Mouse (Mus musculus): ENCODE results near the gene Gm13084. TPM values are rescaled to one million over a fixed set of nuclear protein-coding genes. Genes with fewer than 3 reads are reported as not detected.
"Not testable (repeated sequence)": the region's sequence is repeated elsewhere in the genome, so short reads cannot be mapped to it uniquely, and the experiment has no call there.

Gm13084 gene
- total RNA-seq (2014; rRNA removed) = not detected in 2 replicates
- not detected in 2 replicates for polyA plus RNA-seq (2015; fragmentation: Nextera tagmentation; extraction: Ambion mirVana)

- Histone ChIP-seq H3K9me3 (ENCODE audit: low read length) (peaks cover 4% of the 10 kb centered on the region; the same call in 1 of the 2 replicates), H3K27me3 (ENCODE audit: insufficient read depth, low read length) (no peaks in the 10 kb centered on the region), H3K36me3 (ENCODE audit: insufficient read depth) (no peaks in the 10 kb centered on the region), H3K4me1 (ENCODE audit: insufficient read depth) (no peaks in the 10 kb centered on the region), H3K27ac (ENCODE audit: low read depth, low read length) (no peak within 1 kb of the TSS), H3K9ac (no peak within 1 kb of the TSS), H3K4me2 (ENCODE audit: low read depth) (no peak within 1 kb of the TSS), H3K4me3 (ENCODE audit: low read depth, low read length) (no peak within 1 kb of the TSS)
- no peak for TF ChIP-seq CTCF (IDR thresholded peaks at IDR 0.05; ENCODE audit: low read depth)
- WGBS = 80% methylated on average over 2 of the region's 2 CpGs
- no peak for DNase-seq
- no peak for ATAC-seq
Observed at GRCm38 (mm10) chr4:143815993-143816392, at the start of gene Gm13084. Gene Gm13084, minus strand, starts transcription at chr4:143816093.

- not testable (repeated sequence) for H3K27me3 ChIP-seq (ENCODE audit: insufficient read depth, low read length); H3K4me1 ChIP-seq (ENCODE audit: insufficient read depth); H3K4me3 ChIP-seq (ENCODE audit: low read depth, low read length); H3K4me2 ChIP-seq (ENCODE audit: low read depth); H3K9me3 ChIP-seq (ENCODE audit: low read length); DNase-seq; ATAC-seq; H3K36me3 ChIP-seq (ENCODE audit: insufficient read depth); H3K9ac ChIP-seq; H3K27ac ChIP-seq (ENCODE audit: low read depth, low read length)
Observed at GRCm38 (mm10) chr4:143846197-143846596, 30.3 kb upstream of the Gm13084 start, which contains the start of gene Gm13103. Gene Gm13103, plus strand, starts transcription at chr4:143846497.

- not testable (repeated sequence) for DNase-seq; H3K4me2 ChIP-seq (ENCODE audit: low read depth); H3K36me3 ChIP-seq (ENCODE audit: insufficient read depth); H3K4me3 ChIP-seq (ENCODE audit: low read depth, low read length); ATAC-seq; H3K4me1 ChIP-seq (ENCODE audit: insufficient read depth); H3K27ac ChIP-seq (ENCODE audit: low read depth, low read length); H3K27me3 ChIP-seq (ENCODE audit: insufficient read depth, low read length); H3K9ac ChIP-seq; H3K9me3 ChIP-seq (ENCODE audit: low read length)
- 88% methylated on average over 3 of the region's 3 CpGs for WGBS
Observed at GRCm38 (mm10) chr4:143789052-143789451, 26.8 kb downstream of the Gm13084 start, which contains the start of gene Gm13023. Gene Gm13023, plus strand, starts transcription at chr4:143789352.

Other genes with a start within 250 kb of the Gm13084 start
- gene Gm13083, start 201.1 kb downstream of the Gm13084 start, total RNA-seq (2014; rRNA removed) = not detected in 2 replicates
- not detected in 2 replicates for gene Gm13083, start 201.1 kb downstream of the Gm13084 start, polyA plus RNA-seq (2015; fragmentation: Nextera tagmentation; extraction: Ambion mirVana)
- gene Gm13088, start 158.8 kb downstream of the Gm13084 start, total RNA-seq (2014; rRNA removed) = not detected in 2 replicates
- gene Gm13088, start 158.8 kb downstream of the Gm13084 start, polyA plus RNA-seq (2015; fragmentation: Nextera tagmentation; extraction: Ambion mirVana) = not detected in 2 replicates
- not detected in 2 replicates for gene Gm13089, start 113.4 kb downstream of the Gm13084 start, total RNA-seq (2014; rRNA removed)
- gene Gm13089, start 113.4 kb downstream of the Gm13084 start, polyA plus RNA-seq (2015; fragmentation: Nextera tagmentation; extraction: Ambion mirVana) = not detected in 2 replicates
- gene Gm13078, start 96.6 kb downstream of the Gm13084 start, total RNA-seq (2014; rRNA removed) = not detected in 2 replicates
- not detected in 2 replicates for gene Gm13078, start 96.6 kb downstream of the Gm13084 start, polyA plus RNA-seq (2015; fragmentation: Nextera tagmentation; extraction: Ambion mirVana)
- gene Gm13023, start 26.7 kb downstream of the Gm13084 start, total RNA-seq (2014; rRNA removed) = not detected in 2 replicates
- gene Gm13023, start 26.7 kb downstream of the Gm13084 start, polyA plus RNA-seq (2015; fragmentation: Nextera tagmentation; extraction: Ambion mirVana) = not detected in 2 replicates
- gene Gm13103, start 30.4 kb upstream of the Gm13084 start, total RNA-seq (2014; rRNA removed) = not detected in 2 replicates
- gene Gm13103, start 30.4 kb upstream of the Gm13084 start, polyA plus RNA-seq (2015; fragmentation: Nextera tagmentation; extraction: Ambion mirVana) = not detected in 2 replicates
- gene Pramef6, start 84.3 kb upstream of the Gm13084 start, total RNA-seq (2014; rRNA removed) = not detected in 2 replicates
- gene Pramef6, start 84.3 kb upstream of the Gm13084 start, polyA plus RNA-seq (2015; fragmentation: Nextera tagmentation; extraction: Ambion mirVana) = not detected in 2 replicates
- not detected in 2 replicates for gene Pramef25, start 134.9 kb upstream of the Gm13084 start, total RNA-seq (2014; rRNA removed)
- gene Pramef25, start 134.9 kb upstream of the Gm13084 start, polyA plus RNA-seq (2015; fragmentation: Nextera tagmentation; extraction: Ambion mirVana) = not detected in 2 replicates
- gene Gm13101, start 150.9 kb upstream of the Gm13084 start, total RNA-seq (2014; rRNA removed) = not detected in 2 replicates
- gene Gm13101, start 150.9 kb upstream of the Gm13084 start, polyA plus RNA-seq (2015; fragmentation: Nextera tagmentation; extraction: Ambion mirVana) = not detected in 2 replicates
- gene Pramef17, start 178.3 kb upstream of the Gm13084 start, total RNA-seq (2014; rRNA removed) = not detected in 2 replicates
- gene Pramef17, start 178.3 kb upstream of the Gm13084 start, polyA plus RNA-seq (2015; fragmentation: Nextera tagmentation; extraction: Ambion mirVana) = not detected in 2 replicates
- not detected in 2 replicates for gene Pramel4, start 243.0 kb upstream of the Gm13084 start, total RNA-seq (2014; rRNA removed)
- gene Pramel4, start 243.0 kb upstream of the Gm13084 start, polyA plus RNA-seq (2015; fragmentation: Nextera tagmentation; extraction: Ambion mirVana) = not detected in 2 replicates